Mouse (Mus musculus): ENCODE measurements around the gene Rasgrf1.
A peak's percentile ranks its signal among the peaks of the same experiment; 100 is the strongest.

Rasgrf1 gene

DNA sequence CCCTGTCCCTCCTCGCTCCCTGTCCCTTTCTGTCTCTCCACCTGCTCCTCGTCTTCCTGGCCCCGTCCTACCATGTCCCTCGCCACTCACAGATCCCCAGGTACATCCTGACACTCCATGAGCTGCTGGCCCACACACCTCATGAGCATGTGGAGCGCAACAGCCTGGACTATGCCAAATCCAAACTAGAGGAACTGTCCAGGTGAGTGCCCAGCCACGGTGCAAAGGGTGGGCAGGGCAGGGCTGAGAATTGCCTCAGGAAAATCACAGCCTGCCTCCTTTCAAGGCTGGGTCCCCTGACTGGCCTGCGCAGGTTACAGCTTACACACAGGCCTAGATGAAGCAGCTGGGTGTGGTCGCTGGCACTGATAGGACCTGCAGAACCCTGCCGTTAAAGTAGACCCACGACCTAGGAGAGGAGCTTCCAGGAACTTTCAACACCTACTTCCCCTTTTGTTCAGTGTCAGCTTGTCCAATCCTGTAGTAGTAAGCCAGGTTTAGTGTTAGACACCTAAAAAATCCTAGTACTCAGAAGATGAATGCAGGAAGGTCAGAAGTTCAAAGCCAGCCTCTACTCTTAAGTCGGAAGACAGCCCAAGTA, 61.3 kb downstream of the Rasgrf1 start:
- DNase-seq: no peak

DNA sequence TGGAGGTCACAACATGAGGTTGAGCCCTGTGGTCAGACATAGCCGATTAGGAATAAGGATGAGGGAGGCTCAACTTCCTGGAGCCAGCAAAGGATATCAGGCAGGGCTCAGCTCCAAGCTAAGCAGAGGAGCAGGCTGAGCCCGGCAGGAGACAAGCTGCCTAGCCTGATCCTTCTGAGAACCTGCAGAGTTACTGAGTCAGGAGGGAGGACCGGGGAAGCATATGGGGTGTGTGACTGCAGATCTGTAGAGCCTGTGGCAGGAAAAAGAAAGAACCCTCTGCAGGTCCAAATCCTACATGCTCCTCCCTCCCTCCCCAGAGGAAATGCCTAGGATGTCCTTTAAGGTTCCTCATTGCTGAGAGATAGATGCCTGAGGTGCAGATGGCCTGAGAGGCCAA, 62.6 kb downstream of the Rasgrf1 start:
- DNase-seq: peak; percentile 35 to 37

DNA sequence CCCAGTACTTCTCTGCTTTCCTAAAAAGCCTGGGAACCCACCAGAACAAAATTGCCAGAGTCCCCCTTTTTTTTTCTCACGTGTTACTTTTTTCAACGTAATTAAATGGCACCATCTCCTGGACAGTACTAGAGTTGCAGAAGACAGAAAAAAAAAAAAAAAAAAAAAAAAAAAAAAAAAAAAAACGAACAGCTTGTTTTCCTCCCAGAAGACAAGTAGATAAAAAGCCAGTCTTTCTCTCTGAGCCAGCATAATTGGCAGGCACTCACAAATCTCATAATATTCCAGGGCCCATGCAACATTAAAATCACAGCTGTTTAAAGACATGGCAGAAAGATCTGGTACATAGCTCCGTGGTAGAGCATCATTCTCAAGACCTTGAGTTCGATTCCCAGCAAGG, 64.1 kb downstream of the Rasgrf1 start:
- peak in 1 of 2 experiments; percentile 32 for DNase-seq

DNA sequence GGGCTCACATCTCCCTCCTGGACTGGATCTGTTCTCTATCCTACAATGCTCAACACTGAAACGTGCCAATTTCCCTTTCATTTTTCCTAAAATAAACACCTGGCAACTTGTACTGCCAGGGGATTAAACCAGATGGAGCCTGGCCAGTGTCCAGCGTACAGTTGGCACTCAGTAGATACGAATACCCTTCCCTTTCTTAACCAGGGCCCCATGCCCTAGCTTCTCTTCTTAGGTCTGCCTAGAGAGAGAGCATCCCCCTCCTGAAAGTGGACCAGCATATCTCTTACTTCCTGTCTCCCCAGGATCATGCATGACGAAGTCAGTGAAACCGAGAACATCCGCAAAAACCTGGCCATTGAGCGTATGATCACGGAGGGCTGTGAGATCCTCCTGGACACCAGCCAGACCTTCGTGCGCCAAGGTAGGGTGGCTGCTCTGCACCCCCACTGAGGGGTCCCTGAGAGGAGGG, 64.8 kb downstream of the Rasgrf1 start:
- DNase-seq: peak; percentile 49 to 58

DNA sequence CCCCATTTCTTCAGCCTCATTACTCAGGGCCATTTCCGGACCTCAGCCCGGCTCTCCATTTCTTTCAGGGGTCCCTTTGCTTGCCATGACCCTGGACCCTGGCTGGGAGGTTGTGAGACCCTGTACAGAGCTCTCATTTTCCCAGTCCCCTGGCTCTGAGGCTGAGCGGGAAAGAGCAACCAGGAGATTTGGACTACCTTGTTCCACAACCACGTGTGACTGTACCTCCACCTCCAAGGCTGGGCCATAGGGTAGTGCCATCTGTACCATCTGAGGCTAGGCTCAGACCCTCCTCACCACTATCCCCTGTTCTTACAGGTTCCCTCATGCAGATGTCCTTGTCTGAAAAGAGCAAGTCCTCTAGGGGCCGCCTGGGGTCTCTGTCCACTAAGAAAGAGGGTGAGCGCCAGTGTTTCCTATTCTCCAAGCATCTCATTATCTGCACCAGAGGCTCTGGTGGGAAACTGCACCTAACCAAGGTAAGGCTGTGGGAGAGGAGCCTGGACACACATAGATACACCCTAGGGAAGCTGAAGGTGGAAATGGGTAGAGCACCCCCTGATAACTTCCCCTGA, 66.7 kb downstream of the Rasgrf1 start:
- no peak for DNase-seq

DNA sequence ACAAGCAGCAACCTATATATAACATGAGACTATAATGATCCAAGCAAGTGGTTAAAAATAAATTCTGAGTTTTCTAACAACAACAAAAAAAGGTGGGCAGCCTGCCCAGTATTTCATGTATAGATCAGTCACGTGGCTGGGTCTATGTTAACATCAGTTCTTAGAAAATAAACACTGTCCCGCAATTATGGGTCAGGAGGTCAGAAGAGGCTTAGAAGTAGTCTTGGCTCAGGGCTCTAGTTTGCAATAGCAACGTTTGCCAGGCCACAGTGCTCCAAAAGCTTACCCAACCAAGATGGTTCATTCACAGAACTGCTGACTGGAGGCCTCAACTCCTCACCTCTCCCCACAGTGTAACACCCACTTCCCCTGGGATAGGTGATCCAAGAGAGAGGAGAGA, 69.5 kb downstream of the Rasgrf1 start:
- DNase-seq: no peak

DNA sequence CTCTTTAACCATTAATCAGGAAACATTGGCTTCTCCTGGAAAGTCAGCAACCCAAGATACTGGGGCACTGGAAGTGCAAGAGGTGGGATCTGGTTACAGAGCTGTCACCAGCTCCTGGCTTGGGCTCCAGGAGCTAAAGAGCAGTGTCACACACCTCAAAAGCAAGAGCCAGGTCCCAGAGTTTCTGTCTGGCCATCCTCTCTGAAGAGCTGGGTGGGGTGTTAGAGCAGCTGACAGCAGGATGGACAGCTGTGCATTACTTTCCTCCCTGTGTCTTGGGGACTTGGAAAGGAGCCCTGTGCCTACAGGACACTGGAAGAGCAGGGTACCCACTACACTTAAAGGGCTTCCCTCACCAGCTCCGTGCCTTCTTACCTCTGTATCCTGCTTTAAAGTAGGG, 72.5 kb downstream of the Rasgrf1 start:
- DNase-seq: no peak

DNA sequence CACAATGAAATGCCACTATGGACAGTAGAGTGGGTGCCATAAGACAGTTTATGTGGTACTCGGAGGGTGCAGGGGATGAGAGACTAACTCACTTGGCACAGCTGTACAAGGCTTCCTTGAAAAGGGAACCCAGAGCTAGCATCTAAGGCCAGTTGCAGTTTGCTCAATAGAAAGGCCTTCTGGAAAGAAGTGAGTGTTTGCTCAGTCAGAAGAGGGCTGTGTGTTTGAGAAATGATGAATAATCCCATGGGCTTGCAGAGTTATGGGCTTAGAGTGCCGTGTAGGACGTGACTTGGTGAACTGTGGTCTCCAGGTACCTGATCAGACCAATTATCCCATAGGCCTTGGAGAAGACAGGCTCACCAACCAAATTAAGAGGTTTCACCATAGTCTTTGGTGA, 78.3 kb downstream of the Rasgrf1 start:
- no peak for DNase-seq

DNA sequence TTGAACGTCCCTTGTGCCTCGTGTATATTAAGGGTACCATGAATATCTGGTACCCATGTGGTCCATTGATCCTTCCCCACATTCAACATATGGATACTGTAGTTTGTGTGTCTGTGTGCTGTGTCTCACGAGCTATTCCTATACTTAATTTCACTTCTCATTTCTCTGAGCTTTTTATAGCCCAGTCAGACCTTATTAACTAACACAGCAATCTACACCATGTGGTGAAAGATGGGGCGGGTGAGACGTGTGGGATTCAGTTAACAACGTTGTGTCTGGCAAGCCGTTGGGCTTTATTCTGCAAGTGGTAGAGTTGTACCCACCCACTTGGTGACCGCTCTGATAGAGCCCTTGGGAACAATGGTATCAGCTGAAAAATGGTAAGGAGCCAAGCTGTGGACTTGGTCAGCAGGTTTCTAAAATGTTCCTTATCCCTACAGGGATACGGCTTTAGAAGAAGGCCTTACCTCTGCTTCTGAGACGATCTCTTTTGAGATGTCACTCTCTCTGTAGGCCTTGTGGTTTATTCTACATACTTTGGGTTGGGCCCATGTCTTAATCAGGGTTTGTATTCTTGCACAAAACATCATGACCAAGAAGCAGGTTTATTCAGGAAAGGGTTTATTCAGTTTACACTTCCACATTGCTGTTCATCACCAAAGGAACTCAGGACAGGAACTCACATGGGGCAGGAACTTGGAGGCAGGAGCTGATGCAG, 79.3 kb downstream of the Rasgrf1 start:
- DNase-seq: no peak

DNA sequence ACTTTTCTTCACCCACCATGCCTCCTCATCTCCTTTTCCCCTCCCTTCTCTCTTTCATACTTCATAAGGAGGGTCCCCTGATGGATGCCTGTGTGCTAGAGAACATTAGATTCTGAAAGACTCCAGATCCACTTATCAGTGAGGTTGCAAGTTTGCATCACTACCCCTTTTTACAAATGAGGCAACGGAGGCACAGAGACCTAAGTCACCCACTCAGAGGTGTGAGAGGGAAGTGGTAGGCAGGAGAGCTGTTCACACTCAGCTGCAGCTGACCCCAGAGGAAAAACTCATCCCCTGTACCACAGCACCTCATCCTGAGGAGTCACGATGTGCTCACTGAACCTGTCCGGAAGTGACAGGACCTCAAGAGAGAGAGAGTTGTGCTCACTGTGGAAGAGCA, 96.7 kb downstream of the Rasgrf1 start:
- DNase-seq: no peak

DNA sequence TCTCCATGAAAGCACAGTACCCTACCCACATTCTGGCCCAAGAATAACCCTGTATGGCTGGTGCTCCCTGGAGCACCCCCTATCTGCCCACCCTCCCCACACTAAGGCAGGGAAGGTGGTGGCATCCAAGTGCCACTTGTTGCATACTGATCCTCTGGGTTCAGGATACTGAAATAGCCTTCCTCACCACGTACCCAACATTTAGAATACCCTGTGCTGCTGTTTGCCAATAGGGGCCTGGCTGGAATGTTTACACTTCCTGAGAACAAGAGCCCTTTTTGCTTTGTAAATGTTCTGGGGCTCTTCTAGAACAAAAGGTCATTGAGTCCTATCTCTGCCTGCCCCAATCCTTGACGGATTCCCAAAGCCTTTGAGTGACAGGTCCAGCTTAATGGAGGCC, 97.4 kb downstream of the Rasgrf1 start:
- no peak for DNase-seq

DNA sequence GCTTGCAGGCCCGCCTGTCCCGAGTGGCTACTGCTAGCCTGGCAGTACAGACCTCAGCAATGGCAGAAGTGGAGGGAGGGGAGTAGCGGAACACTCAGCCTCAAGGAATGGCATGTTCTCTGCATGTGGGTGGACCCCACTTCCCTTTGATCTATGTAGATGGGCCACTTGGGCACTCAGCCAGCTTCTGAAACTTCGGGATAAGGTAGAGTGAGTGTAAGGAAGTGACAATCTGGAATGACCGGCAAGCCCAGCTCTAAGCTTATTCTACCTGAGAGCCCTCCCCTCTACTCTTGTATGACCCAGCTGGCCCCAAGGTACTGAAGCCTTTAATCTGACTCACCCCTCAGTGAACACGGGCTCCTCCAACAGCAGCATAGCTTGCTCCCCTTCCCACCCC, 98.4 kb downstream of the Rasgrf1 start:
- no peak for DNase-seq

DNA sequence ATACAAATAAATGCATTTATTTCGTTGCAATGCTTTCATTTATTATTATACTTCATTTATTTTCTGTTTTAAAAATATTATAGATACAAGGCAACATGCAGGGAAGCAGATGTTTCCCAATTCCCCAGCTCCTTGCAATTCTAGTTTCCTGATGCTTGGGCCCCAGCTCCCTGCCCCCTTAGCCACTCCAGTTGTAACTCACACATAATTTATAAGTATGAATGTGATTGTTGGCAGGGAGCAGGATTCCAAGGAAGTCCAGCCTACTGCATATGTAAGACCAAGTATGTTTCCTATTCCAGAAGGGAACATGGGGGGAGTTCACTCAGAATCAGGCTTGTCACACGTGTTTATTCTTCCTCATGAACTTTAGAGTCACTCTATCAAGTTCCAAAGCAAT, 102.1 kb downstream of the Rasgrf1 start:
- no peak for DNase-seq

DNA sequence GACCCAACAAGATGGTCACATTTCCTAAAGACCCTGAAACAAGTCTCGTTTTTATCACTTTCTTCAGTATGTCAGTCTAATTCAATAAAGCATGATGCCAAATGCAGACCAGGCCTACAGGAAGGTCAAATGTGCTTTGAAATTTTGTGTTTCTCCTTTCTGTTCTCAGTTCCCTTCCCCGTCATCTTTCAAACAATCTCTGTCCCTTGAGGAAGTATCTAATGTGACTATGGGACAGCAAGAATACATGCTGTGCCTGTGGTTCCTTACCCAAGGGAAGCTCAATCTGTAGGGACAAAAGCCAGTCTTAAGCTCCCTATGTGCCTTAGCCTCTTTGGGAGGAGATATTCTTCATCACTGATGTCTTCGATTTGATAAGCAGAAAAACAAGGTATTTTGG, 104.9 kb downstream of the Rasgrf1 start:
- DNase-seq: no peak

DNA sequence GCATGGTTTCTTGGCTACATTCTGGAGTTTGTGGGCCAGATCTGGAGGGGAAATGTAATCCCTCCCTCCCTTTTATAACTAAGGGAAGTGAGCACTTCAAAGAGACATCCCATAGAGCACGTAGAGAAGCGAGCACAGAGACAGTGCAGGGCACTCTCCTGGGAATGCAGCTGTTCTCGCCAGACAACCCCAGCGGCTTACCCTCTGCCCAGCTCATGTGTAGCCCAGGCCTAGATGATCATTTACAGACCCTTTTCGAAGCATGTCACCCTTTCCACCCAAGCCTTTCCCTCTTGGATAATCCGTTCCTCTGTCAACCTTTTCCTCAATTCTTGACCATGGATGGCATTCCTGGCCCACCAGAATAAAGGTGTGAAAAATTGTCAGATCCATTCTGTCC, 106.5 kb downstream of the Rasgrf1 start:
- DNase-seq: no peak

DNA sequence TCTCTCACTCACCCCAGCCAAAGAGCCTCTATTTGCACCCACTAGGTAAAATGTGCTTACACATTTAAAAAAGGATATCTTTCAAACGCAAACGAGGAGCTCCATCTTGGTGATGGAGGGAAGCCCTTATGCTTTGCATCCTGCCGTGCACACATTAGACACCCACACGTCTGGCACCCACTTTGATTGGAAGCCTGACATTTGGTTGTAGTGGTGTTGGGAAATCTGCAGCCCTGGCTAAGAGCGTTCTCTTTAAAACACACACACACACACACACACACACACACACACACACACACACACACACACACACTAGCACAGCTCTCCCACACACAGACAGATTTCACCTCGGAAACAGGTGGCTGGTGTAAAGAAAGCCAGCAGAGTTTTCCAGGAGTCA, 111.2 kb downstream of the Rasgrf1 start:
- DNase-seq: no peak

DNA sequence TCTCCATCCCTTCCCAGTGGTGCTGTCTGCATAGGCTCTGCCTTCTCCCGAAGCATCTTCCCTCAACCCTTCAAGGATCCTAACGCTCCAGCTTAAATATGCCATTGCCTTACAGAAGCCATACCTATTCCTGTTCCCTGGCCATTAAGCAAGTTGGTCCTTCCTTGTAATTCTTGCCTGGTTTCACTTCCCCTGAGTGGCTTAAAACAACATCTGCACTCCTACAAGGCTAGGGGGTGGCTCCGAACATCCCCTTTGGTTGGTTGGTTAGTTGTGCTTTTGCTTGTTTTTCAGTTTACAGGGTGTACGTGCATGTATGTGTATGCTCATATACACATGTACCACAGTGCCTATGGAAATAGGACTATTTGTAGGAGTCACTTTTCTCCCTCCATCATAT, 111.7 kb downstream of the Rasgrf1 start:
- no peak for DNase-seq

DNA sequence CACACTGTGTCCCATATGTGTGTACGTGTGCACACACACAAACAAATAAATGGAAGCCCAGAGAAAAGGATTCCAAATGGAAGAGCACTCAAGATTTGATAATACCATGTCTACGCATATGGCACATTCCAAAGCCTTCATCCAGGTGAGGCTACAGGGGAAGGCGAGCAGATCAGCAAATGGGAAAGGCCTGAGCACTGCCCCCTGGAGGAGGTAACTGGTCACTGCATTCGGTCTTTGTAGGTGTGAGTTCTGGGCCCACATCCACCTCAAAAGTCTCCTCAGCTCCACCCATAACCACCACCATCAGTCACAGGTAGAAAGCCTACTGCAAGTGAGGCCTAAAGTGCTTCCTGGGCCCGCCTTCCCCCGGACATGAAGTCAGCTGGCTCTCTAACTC, 118.0 kb downstream of the Rasgrf1 start:
- DNase-seq: no peak

DNA sequence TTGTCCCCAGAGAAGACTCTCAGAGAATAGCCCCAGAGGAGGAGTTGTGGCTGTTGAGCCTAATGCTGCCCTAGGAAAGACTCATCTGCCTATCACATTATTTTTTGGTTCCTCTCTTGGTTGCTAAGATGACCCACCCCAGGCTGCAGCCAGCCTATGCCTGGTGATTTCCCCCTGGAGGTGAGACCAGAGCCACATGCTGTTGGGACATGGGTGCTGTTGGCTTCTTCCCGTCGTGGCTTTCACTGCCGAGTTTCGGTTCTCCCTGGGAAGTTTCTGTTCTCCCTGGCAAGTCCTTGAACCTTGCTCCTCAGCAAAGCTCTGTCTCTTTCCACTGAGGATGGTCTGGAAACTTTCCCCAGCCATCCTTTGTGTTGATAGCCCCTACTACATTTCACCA, 124.2 kb downstream of the Rasgrf1 start:
- DNase-seq: no peak

DNA sequence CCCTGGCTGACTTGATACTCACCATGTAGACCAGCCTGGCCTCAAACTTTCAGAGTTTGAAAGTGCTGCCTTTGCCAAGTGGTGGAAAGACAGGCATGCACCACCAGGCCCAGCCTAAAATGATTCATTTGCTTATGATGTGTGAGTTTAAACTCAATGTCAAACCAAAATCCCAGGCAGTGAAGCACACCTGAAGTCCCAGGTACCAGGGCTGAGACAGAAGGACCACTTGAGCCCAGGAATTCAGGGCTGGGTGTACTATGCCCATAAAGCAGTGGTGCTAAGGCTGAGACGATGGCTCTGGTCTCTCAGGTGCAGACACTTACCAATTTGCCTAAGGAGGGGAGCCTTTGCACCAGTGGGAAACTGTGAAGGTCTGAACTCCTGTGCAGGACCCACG, 125.5 kb downstream of the Rasgrf1 start:
- no peak for DNase-seq

DNA sequence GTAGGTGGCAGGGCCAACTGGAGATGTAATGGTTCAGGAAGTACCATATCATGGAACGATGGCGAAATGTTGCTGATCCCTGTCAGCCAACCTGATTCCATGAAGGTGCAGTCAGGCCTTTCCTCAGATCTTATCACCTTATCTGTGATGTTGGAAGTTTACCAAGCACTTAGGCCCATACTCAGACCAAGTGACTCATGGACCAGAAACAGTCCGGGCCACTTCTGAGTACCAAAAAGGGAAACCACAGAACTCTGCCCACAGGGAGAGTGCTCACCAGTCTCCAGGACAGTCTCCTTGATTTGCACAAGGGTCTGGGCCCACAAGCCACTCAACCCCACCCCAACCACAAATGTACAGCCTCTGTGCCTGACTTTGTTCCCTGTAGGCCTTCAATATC, 126.1 kb downstream of the Rasgrf1 start:
- no peak for DNase-seq

DNA sequence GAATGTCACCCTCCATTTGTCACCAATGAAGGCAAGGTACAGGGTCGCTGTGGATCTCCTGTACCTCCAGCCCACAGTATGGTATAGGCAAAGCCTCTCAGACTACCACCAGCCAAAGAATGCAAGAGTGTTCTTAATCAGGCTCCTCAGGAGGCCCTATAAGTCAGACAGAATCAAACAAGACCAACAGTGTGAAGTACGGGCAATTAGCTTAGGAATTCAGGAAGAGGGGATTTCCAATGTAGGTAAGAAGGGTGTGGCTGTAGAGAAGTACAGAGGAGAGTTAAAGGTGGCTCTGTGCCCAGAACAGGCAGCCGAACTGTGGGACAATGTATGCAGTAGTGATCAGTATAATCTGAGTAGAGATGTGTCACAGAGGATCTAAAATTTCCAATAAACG, 126.6 kb downstream of the Rasgrf1 start:
- no peak for DNase-seq

DNA sequence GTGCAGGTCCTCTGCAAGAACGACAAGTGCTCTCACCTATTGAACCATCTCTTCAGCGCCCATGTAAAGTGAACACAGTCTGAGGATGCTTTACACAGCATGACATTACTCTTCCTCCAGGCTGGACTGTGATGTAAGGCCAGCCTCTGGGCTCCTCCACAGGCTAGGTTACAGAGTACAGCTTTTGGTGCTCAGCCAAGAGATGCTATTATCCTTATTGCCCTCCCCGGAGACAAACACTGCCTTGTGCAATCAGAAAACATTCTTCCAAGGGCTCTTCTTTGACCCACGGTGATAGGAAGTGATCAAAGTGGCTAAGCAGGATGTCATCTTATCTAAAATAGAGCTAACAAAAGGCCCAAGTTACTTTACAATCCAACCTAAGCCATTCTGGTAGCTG, 128.8 kb downstream of the Rasgrf1 start:
- no peak for DNase-seq

DNA sequence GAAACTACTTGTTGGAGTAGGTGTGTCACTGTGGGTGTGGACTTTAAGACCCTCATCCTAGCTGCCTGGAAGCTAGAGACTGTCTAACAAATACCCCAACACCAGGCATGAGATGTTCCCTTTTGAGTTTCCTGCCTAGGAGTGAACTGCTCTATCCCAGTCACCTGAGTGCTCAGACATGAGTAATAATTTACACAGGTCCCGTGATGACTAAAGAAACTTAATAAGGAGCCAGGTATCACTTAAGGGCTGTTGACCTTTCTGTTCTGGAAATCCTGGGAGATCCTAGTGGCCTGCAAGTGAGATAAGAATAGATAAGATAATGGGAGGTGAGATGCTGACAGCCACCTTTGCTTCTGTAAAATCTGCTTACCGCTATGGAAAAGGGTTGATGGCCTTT, 131.2 kb downstream of the Rasgrf1 start:
- DNase-seq: no peak

DNA sequence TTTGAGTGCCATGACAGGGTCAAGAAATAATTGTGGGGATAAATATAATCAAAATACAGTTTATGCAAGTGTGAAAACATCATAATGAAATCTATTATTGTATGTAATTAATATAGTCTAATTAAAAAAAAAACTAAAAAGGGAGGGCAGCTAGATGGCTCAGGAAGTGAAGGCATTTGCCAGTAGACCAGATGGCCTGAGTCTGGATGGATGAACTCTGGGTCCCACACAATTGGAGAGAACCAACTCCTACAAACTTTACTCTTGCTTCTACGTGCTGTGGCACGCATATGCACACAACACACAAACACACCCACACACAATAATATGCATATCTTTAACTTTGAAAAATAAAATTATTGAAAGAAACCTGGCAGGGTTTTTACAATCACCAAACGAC, 131.8 kb downstream of the Rasgrf1 start:
- peak; percentile 16 to 17 for DNase-seq

Measured in cerebellum, postnatal 36 days (tissue).